In genomic region chr11:78428309-78428708, GRCm38 (mm10) we compare ENCODE assay signal across 18 mouse cellular contexts. TPM values are rescaled to one million over a fixed set of nuclear protein-coding genes. Genes with fewer than 3 reads are reported as not detected.
"Had no signal": no experiment of that assay in that cellular context is flagged by ENCODE, and none has a peak within 500 bp of the region (broad histone marks: within the 10 kb centered on the region; RNA-seq: fewer than 3 reads in every experiment).

No protein-coding gene starts in this region.

- H3K27me3 ChIP-seq: limb, embryonic 13.5 days; midbrain, embryonic 15.5 days; stomach, embryonic 15.5 days had no signal

- H3K9ac ChIP-seq: limb, embryonic 13.5 days; liver, embryonic 14.5 days; midbrain, embryonic 15.5 days; stomach, embryonic 15.5 days had no signal

- ATAC-seq: midbrain, embryonic 15.5 days had no signal

- H3K9me3 ChIP-seq: limb, embryonic 13.5 days; midbrain, embryonic 15.5 days; stomach, embryonic 15.5 days had no signal

- DNase-seq: left cerebral cortex, postnatal 4 days; lung, adult 18-20 months; lung, postnatal 4 days; right cerebral cortex, adult 18-20 months; right cerebral cortex, postnatal 4 days had no signal

- H3K4me3 ChIP-seq: limb, embryonic 13.5 days; midbrain, embryonic 15.5 days; stomach, embryonic 15.5 days had no signal

- H3K4me2 ChIP-seq: limb, embryonic 13.5 days; midbrain, embryonic 11.5 days; midbrain, embryonic 15.5 days; stomach, embryonic 15.5 days had no signal

- H3K27ac ChIP-seq: limb, embryonic 13.5 days; liver, embryonic 14.5 days; midbrain, embryonic 15.5 days; stomach, embryonic 15.5 days had no signal

- H3K36me3 ChIP-seq: limb, embryonic 13.5 days; midbrain, embryonic 15.5 days; stomach, embryonic 15.5 days had no signal

- H3K4me1 ChIP-seq: limb, embryonic 13.5 days; midbrain, embryonic 15.5 days; stomach, embryonic 15.5 days had no signal

RNA-seq across cellular contexts. Expression of gene Slc13a2, which starts 6.3 kb away (rescaled TPM):
- total RNA-seq: layer of hippocampus, postnatal 10 days; left cerebral cortex, postnatal 10 days; left cerebral cortex, postnatal 4 days had no signal
- polyA plus RNA-seq: limb, embryonic 13.5 days; midbrain, embryonic 11.5 days; midbrain, embryonic 15.5 days; neural tube, embryonic 14.5 days had no signal

RNA-seq across cellular contexts. Expression of gene Foxn1, which starts 42.0 kb away (rescaled TPM):
- total RNA-seq: layer of hippocampus, postnatal 10 days; left cerebral cortex, postnatal 10 days; left cerebral cortex, postnatal 4 days; liver, adult 2 months; megakaryocyte, adult 5-6 weeks had no signal
- polyA plus RNA-seq: intestine, embryonic 14.5 days; kidney, embryonic 16.5 days; liver, adult 2 months; liver, embryonic 14.5 days; midbrain, embryonic 11.5 days; midbrain, embryonic 15.5 days; neural tube, embryonic 14.5 days; spleen, adult 2 months had no signal
